Mouse (Mus musculus): ENCODE measurements around the gene Ago4. TPM values are rescaled to one million over a fixed set of nuclear protein-coding genes. Genes with fewer than 3 reads are reported as not detected.

Ago4 gene
- total and polyA plus RNA-seq, 3 experiments: 0.42 to 1.8 TPM; not detected in 1

DNA sequence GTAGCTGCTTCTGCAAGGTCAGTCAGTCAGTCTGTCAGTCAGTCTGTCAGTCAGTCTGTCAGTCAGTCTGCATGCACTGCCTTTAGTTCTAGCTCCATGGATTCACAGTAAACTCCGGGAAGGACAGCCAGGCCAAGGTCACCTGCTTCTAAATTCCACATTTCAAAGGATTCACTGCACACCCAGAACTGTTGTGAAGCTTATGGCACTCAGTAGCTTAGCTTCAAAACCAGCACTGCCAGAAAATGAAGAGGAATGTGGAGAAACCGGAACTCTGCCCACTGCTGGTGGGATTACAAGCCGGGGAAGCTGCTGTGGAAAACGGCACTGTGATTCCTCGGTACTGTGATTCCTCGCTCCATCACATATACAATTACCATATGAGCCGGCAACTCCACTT lies 77.8 kb downstream of the Ago4 start:
- Histone ChIP-seq H3K36me3 (ENCODE audit: control insufficient read depth in 1 of 2, insufficient read depth in 2 of 2, low read length in 2 of 2) (peaks cover 0 to 7% of the 10 kb centered on the region in 2 experiments; a peak in 2 of 4 replicates), H3K4me3 (ENCODE audit: control insufficient read depth in 1 of 2, insufficient read depth in 1 of 2, low read depth in 2 of 2, low read length in 2 of 2) (no peak overlapping the region), H3K27ac (ENCODE audit: control insufficient read depth, low read depth, low read length) (no peak overlapping the region), H3K27me3 (ENCODE audit: control insufficient read depth in 1 of 2, insufficient read depth in 2 of 2, low read length in 2 of 2) (no peaks in the 10 kb centered on the region), H3K79me2 (ENCODE audit: control insufficient read depth, insufficient read depth, low read length, poor library complexity) (no peaks in the 10 kb centered on the region), H3K9ac (ENCODE audit: control insufficient read depth, low read depth, low read length, poor library complexity, severe bottlenecking) (no peak overlapping the region), H3K9me3 (replicated peaks; ENCODE audit: insufficient read depth, low read length) (no peaks in the 10 kb centered on the region), H3K4me1 (ENCODE audit: control insufficient read depth in 1 of 2, insufficient read depth in 2 of 2, low read length in 2 of 2) (no peaks in the 10 kb centered on the region)
- TF ChIP-seq MAFK (IDR thresholded peaks at IDR 0.05; ENCODE audit: borderline replicate concordance, low read depth, low read length) (no peak), CHD1 (IDR thresholded peaks at IDR 0.05; ENCODE audit: low read depth, low read length) (no peak), MEF2A (IDR thresholded peaks at IDR 0.05; ENCODE audit: extremely low read depth, insufficient replicate concordance, low read depth, low read length, poor library complexity, severe bottlenecking) (no peak), ZC3H11A (IDR thresholded peaks at IDR 0.05; ENCODE audit: low read depth, low read length) (no peak), USF1 (IDR thresholded peaks at IDR 0.05; ENCODE audit: low read depth, low read length) (no peak), SMC3 (IDR thresholded peaks at IDR 0.05; ENCODE audit: low read depth, low read length) (no peak), ZMIZ1 (IDR thresholded peaks at IDR 0.05; ENCODE audit: low read depth, low read length) (no peak), BHLHE40 (IDR thresholded peaks at IDR 0.05; ENCODE audit: borderline replicate concordance, low read depth, low read length) (no peak), E2F4 (IDR thresholded peaks at IDR 0.05; ENCODE audit: borderline replicate concordance, low read depth, low read length) (no peak), CTCF (IDR thresholded peaks at IDR 0.05 in 2 of 3, conservative IDR thresholded peaks at IDR 0.05 in 1 of 3; ENCODE audit: control insufficient read depth in 1 of 3, insufficient read depth in 1 of 3, low read depth in 2 of 3, low read length in 3 of 3, poor library complexity in 1 of 3, severe bottlenecking in 1 of 3) (no peak)
- DNase-seq (ENCODE audit: low read depth, low spot score): no peak

GRCm38 (mm10) chr4:126454547-126455254 lies 78.6 kb downstream of the Ago4 start:
- no peak overlapping the region for H3K27ac ChIP-seq (ENCODE audit: control insufficient read depth, low read depth, low read length)
- H3K9ac ChIP-seq (ENCODE audit: control insufficient read depth, low read depth, low read length, poor library complexity, severe bottlenecking): no peak overlapping the region
- no peaks in the 10 kb centered on the region for H3K4me1 ChIP-seq (ENCODE audit: control insufficient read depth in 1 of 2, insufficient read depth in 2 of 2, low read length in 2 of 2)
- H3K27me3 ChIP-seq (ENCODE audit: control insufficient read depth in 1 of 2, insufficient read depth in 2 of 2, low read length in 2 of 2): no peaks in the 10 kb centered on the region
- TF ChIP-seq TAL1 (IDR thresholded peaks at IDR 0.05; ENCODE audit: low read length) (no peak), MXI1 (IDR thresholded peaks at IDR 0.05; ENCODE audit: low read depth, low read length) (no peak), MEF2A (IDR thresholded peaks at IDR 0.05; ENCODE audit: extremely low read depth, insufficient replicate concordance, low read depth, low read length, poor library complexity, severe bottlenecking) (no peak), TCF12 (IDR thresholded peaks at IDR 0.05; ENCODE audit: low read depth, low read length) (no peak), GABPA (IDR thresholded peaks at IDR 0.05; ENCODE audit: low read depth, low read length) (no peak), UBTF (IDR thresholded peaks at IDR 0.05; ENCODE audit: borderline replicate concordance, insufficient read depth, low read depth, low read length) (no peak), E2F4 (IDR thresholded peaks at IDR 0.05; ENCODE audit: borderline replicate concordance, low read depth, low read length) (no peak), HCFC1 (IDR thresholded peaks at IDR 0.05; ENCODE audit: low read depth, low read length) (no peak), ZC3H11A (IDR thresholded peaks at IDR 0.05; ENCODE audit: low read depth, low read length) (no peak), ZKSCAN1 (IDR thresholded peaks at IDR 0.05; ENCODE audit: low read depth, low read length) (no peak), ETS1 (IDR thresholded peaks at IDR 0.05; ENCODE audit: low read depth, low read length) (no peak), SMC3 (IDR thresholded peaks at IDR 0.05; ENCODE audit: low read depth, low read length) (no peak), CTCF (IDR thresholded peaks at IDR 0.05 in 2 of 3, conservative IDR thresholded peaks at IDR 0.05 in 1 of 3; ENCODE audit: control insufficient read depth in 1 of 3, insufficient read depth in 1 of 3, low read depth in 2 of 3, low read length in 3 of 3, poor library complexity in 1 of 3, severe bottlenecking in 1 of 3) (no peak), BHLHE40 (IDR thresholded peaks at IDR 0.05; ENCODE audit: borderline replicate concordance, low read depth, low read length) (no peak), POLR2AphosphoS2 (IDR thresholded peaks at IDR 0.05; ENCODE audit: low read length) (no peak), JUND (IDR thresholded peaks at IDR 0.05; ENCODE audit: low read depth, low read length) (no peak), MAFK (IDR thresholded peaks at IDR 0.05; ENCODE audit: borderline replicate concordance, low read depth, low read length) (no peak), USF2 (IDR thresholded peaks at IDR 0.05; ENCODE audit: borderline replicate concordance in 1 of 2, insufficient read depth in 1 of 2, low read depth in 1 of 2, low read length in 2 of 2) (no peak), TBP (IDR thresholded peaks at IDR 0.05; ENCODE audit: low read depth, low read length) (no peak), POLR2A (IDR thresholded peaks at IDR 0.05; ENCODE audit: control insufficient read depth in 1 of 2, insufficient read depth in 1 of 2, low read depth in 1 of 2, low read length in 2 of 2, poor library complexity in 1 of 2) (no peak)
- no peaks in the 10 kb centered on the region for H3K9me3 ChIP-seq (replicated peaks; ENCODE audit: insufficient read depth, low read length)
- H3K36me3 ChIP-seq (ENCODE audit: control insufficient read depth in 1 of 2, insufficient read depth in 2 of 2, low read length in 2 of 2): peaks cover 0 to 7% of the 10 kb centered on the region in 2 experiments; a peak in 2 of 4 replicates
- no peaks in the 10 kb centered on the region for H3K79me2 ChIP-seq (ENCODE audit: control insufficient read depth, insufficient read depth, low read length, poor library complexity)
- DNase-seq (ENCODE audit: low read depth, low spot score): no peak
- H3K4me3 ChIP-seq (ENCODE audit: control insufficient read depth in 1 of 2, insufficient read depth in 1 of 2, low read depth in 2 of 2, low read length in 2 of 2): no peak overlapping the region
